Mouse (Mus musculus) liver, postnatal 0 days (tissue): ENCODE measurements around the gene Cox4i2. TPM values are rescaled to one million over a fixed set of nuclear protein-coding genes. Genes with fewer than 3 reads are reported as not detected.
A peak's percentile ranks its signal among the peaks of the same experiment; 100 is the strongest.

ENCODE experiments used
- ATAC-seq: fragments of 200-750 bp; cut with Nextera tagmentation; 2 replicates; pipeline ENCODE4 v1.8.0; 2017; ENCODE audit warnings: mild to moderate bottlenecking, moderate library complexity
- DNase-seq: peaks from one replicate; pipeline ENCODE4 v3.0.0-alpha.2; 2016
- H3K27ac ChIP-seq: fragments of 300-500 bp; sonication (generic); 2 replicates; pipeline ENCODE4 v1.5.1; 2014; ENCODE audit warnings: antibody characterized with exemption, moderate library complexity, mild to moderate bottlenecking, low read depth
- H3K27me3 ChIP-seq: fragments of 300-500 bp; sonication (generic); 2 replicates; pipeline ENCODE4 v1.6.1; 2014; ENCODE audit warnings: low read length, control low read depth, mixed read lengths; ENCODE audit not compliant: insufficient read depth
- H3K36me3 ChIP-seq: fragments of 300-500 bp; sonication (generic); replicated peaks from 2 replicates; pipeline ENCODE4 v1.6.1; 2014; ENCODE audit warnings: mild to moderate bottlenecking, control low read depth, low read length, moderate library complexity, mixed read lengths; ENCODE audit not compliant: insufficient read depth
- H3K4me1 ChIP-seq: fragments of 300-500 bp; sonication (generic); 2 replicates; pipeline ENCODE4 v1.6.1; 2014; ENCODE audit warnings: antibody characterized with exemption, mild to moderate bottlenecking, control low read depth; ENCODE audit not compliant: insufficient read depth
- H3K4me2 ChIP-seq: fragments of 300-500 bp; sonication (generic); 2 replicates; pipeline ENCODE4 v1.6.1; 2014; ENCODE audit warnings: low read depth, mild to moderate bottlenecking, low read length, moderate library complexity, mixed read lengths
- H3K4me3 ChIP-seq: fragments of 300-500 bp; sonication (generic); 2 replicates; pipeline ENCODE4 v1.5.1; 2014; ENCODE audit warnings: low read depth, low read length
- H3K9ac ChIP-seq: fragments of 300-500 bp; sonication (generic); replicated peaks from 2 replicates; pipeline ENCODE4 v1.6.1; 2014; ENCODE audit warnings: mild to moderate bottlenecking, moderate library complexity
- H3K9me3 ChIP-seq: fragments of 300-500 bp; sonication (generic); 2 replicates; pipeline ENCODE4 v1.6.1; 2016; ENCODE audit warnings: mild to moderate bottlenecking, control low read depth, low read length, mixed read lengths
- CTCF ChIP-seq: sonication (generic); IDR thresholded peaks from 2 replicates; pipeline ENCODE4 v1.5.1; 2016; ENCODE audit warnings: antibody characterized with exemption, low read depth
- EP300 ChIP-seq: IDR thresholded peaks from 2 replicates; pipeline ENCODE4 v1.6.1; 2016; ENCODE audit warnings: antibody characterized with exemption, low read depth, mild to moderate bottlenecking
- WGBS: fragments of 180-500 bp; shearing (Covaris S2); extraction: QIAGEN DNeasy Blood & Tissue Kit; methylation state at CpG from one replicate; pipeline ENCODE4 v1.1.7; 2014; ENCODE audit not compliant: insufficient replicate concordance; 5-methylcytosine and 5-hydroxymethylcytosine counted together
- microRNA-seq: library from miRNA; unstranded; fragments of <30 nt; microRNA quantifications from one replicate; pipeline ENCODE4, GENCODE M21; 2016
- polyA plus RNA-seq: library from polyadenylated mRNA; unstranded; fragments of >200 nt; fragmentation: Nextera tagmentation; extraction: Ambion mirVana; gene quantifications from 2 replicates; pipeline ENCODE4 v1.2.1, GENCODE M21; 2015

Gene Cox4i2
- polyA plus RNA-seq, 1 experiment from 2014 or later: 1.0 TPM

GRCm38 (mm10) chr2:152814213-152814874, 60.4 kb downstream of the Cox4i2 start:
- peak overlapping the region; percentile 47 for H3K9ac ChIP-seq
- peak; percentile 66 for DNase-seq
- peak overlapping the region; percentile 47 for H3K4me2 ChIP-seq
- no peaks in the 10 kb centered on the region for H3K9me3 ChIP-seq
- peaks cover 94% of the 10 kb centered on the region for H3K4me1 ChIP-seq
- 35% methylated on average over 6 of the region's 6 CpGs for WGBS
- peak overlapping the region; percentile 96 for H3K27ac ChIP-seq
- TF ChIP-seq CTCF (no peak), EP300 (peak; percentile 99)
- peak; percentile 67 for ATAC-seq
- peaks cover 23% of the 10 kb centered on the region for H3K36me3 ChIP-seq
- H3K4me3 ChIP-seq: no peak overlapping the region
- no peaks in the 10 kb centered on the region for H3K27me3 ChIP-seq

Small RNA genes lying within 50 kb of the gene (microRNA-seq; reads per million reads assigned to microRNA genes)
- not detected for gene Gm23802

Other genes with a start within 250 kb of the Cox4i2 start
- gene Defb26, start 242.5 kb upstream of the Cox4i2 start, polyA plus RNA-seq: not detected in 2 replicates
- not detected in 2 replicates for gene Defb28, start 235.9 kb upstream of the Cox4i2 start, polyA plus RNA-seq
- not detected in 2 replicates for gene Defb29, start 214.1 kb upstream of the Cox4i2 start, polyA plus RNA-seq
- not detected in 2 replicates for gene Gm17416, start 184.8 kb upstream of the Cox4i2 start, polyA plus RNA-seq
- gene Defb21, start 181.4 kb upstream of the Cox4i2 start, polyA plus RNA-seq: not detected in 2 replicates
- not detected in 2 replicates for gene Defb19, start 173.9 kb upstream of the Cox4i2 start, polyA plus RNA-seq
- gene Defb45, start 154.8 kb upstream of the Cox4i2 start, polyA plus RNA-seq: not detected in 2 replicates
- gene Defb36, start 149.8 kb upstream of the Cox4i2 start, polyA plus RNA-seq: not detected in 2 replicates
- 0.49 TPM in 1 of 2 replicates, not detected in the other for gene Defb25, start 131.1 kb upstream of the Cox4i2 start, polyA plus RNA-seq
- 0.81 and 1.6 TPM in 2 replicates for gene Rem1, start 127.2 kb upstream of the Cox4i2 start, polyA plus RNA-seq
- gene H13, start 84.7 kb upstream of the Cox4i2 start, polyA plus RNA-seq: 61.0 and 63.8 TPM in 2 replicates
- 12.8 TPM in 2 replicates for gene Mcts2, start 67.1 kb upstream of the Cox4i2 start, polyA plus RNA-seq
- 39.7 and 40.4 TPM in 2 replicates for gene Id1, start 17.9 kb upstream of the Cox4i2 start, polyA plus RNA-seq
- 84.2 and 84.4 TPM in 2 replicates for gene Bcl2l1, start 77.6 kb downstream of the Cox4i2 start, polyA plus RNA-seq
- gene Tpx2, start 93.8 kb downstream of the Cox4i2 start, polyA plus RNA-seq: 20.7 and 25.8 TPM in 2 replicates
- 0.25 TPM in 1 of 2 replicates, not detected in the other for gene Mylk2, start 157.2 kb downstream of the Cox4i2 start, polyA plus RNA-seq
- 0.50 and 0.74 TPM in 2 replicates for gene Foxs1, start 179.0 kb downstream of the Cox4i2 start, polyA plus RNA-seq
- gene Dusp15, start 197.5 kb downstream of the Cox4i2 start, polyA plus RNA-seq: not detected in 2 replicates
- gene Ttll9, start 208.3 kb downstream of the Cox4i2 start, polyA plus RNA-seq: 0.18 and 0.31 TPM in 2 replicates